Mouse (Mus musculus) lung, postnatal 0 days (tissue): ENCODE results near the gene Armcx1.

Experiments
- CTCF ChIP-seq: IDR thresholded peaks from 2 replicates; pipeline ENCODE4 v1.5.1; 2016; ENCODE audit warnings: antibody characterized with exemption, mild to moderate bottlenecking
- EP300 ChIP-seq: IDR thresholded peaks from 2 replicates; pipeline ENCODE4 v1.6.1; 2016; ENCODE audit warnings: antibody characterized with exemption, mild to moderate bottlenecking, control low read depth

GRCm38 (mm10) chrX:134684936-134685335 lies 32.8 kb upstream of the Armcx1 start:
- TF ChIP-seq CTCF (no peak), EP300 (no peak)
